Mouse (Mus musculus) hindbrain, embryonic 11.5 days (tissue): Measurements from ENCODE around the gene Plekhg5. TPM values are rescaled to one million over a fixed set of nuclear protein-coding genes. Genes with fewer than 3 reads are reported as not detected.

Experiments used
- ATAC-seq: fragments of 200-750 bp; cut with Nextera tagmentation; 2 replicates; pipeline ENCODE4 v1.8.0; 2017; ENCODE audit warnings: mild to moderate bottlenecking, moderate TSS enrichment, moderate library complexity; ENCODE audit not compliant: low FRiP score
- DNase-seq: peaks from one replicate; pipeline ENCODE4 v3.0.0-alpha.2; 2015; ENCODE audit warnings: low spot score
- H3K27ac ChIP-seq: fragments of 300-500 bp; sonication (generic); 2 replicates; pipeline ENCODE4 v1.5.1; 2014; ENCODE audit warnings: mild to moderate bottlenecking, low read depth, low read length
- H3K27me3 ChIP-seq: fragments of 300-500 bp; sonication (generic); 2 replicates; pipeline ENCODE4 v1.6.1; 2014; ENCODE audit warnings: mild to moderate bottlenecking, low read length, moderate library complexity, mixed read lengths; ENCODE audit not compliant: control insufficient read depth, insufficient read depth
- H3K36me3 ChIP-seq: fragments of 300-500 bp; sonication (generic); 2 replicates; pipeline ENCODE4 v1.6.1; 2014; ENCODE audit warnings: mild to moderate bottlenecking, low read length, moderate library complexity, mixed read lengths; ENCODE audit not compliant: control insufficient read depth, insufficient read depth
- H3K4me1 ChIP-seq: fragments of 300-500 bp; sonication (generic); replicated peaks from 2 replicates; pipeline ENCODE4 v1.6.1; 2014; ENCODE audit warnings: low read length, mixed read lengths; ENCODE audit not compliant: control insufficient read depth, insufficient read depth
- H3K4me2 ChIP-seq: fragments of 300-500 bp; sonication (generic); replicated peaks from 2 replicates; pipeline ENCODE4 v1.6.1; 2014; ENCODE audit warnings: mild to moderate bottlenecking, low read depth, low read length
- H3K4me3 ChIP-seq: fragments of 300-500 bp; sonication (generic); 2 replicates; pipeline ENCODE4 v1.5.1; 2014; ENCODE audit warnings: low read depth, low read length
- H3K9ac ChIP-seq: fragments of 300-500 bp; sonication (generic); 2 replicates; pipeline ENCODE4 v1.6.1; 2014; ENCODE audit warnings: low read depth, low read length
- H3K9me3 ChIP-seq: fragments of 300-500 bp; sonication (generic); 2 replicates; pipeline ENCODE4 v1.6.1; 2016; ENCODE audit warnings: low read length; ENCODE audit not compliant: control insufficient read depth
- WGBS: fragments of 180-500 bp; shearing (Covaris S2); extraction: QIAGEN DNeasy Blood & Tissue Kit; methylation state at CpG from one replicate; pipeline ENCODE4 v1.1.7; 2014; 5-methylcytosine and 5-hydroxymethylcytosine counted together
- polyA plus RNA-seq: library from polyadenylated mRNA; unstranded; fragments of >200 nt; fragmentation: Nextera tagmentation; extraction: Ambion mirVana; gene quantifications from 2 replicates; pipeline ENCODE4 v1.2.1, GENCODE M21; 2014

The Plekhg5 gene
- polyA plus RNA-seq, 1 experiment from 2014 or later: 4.6 TPM

DNA sequence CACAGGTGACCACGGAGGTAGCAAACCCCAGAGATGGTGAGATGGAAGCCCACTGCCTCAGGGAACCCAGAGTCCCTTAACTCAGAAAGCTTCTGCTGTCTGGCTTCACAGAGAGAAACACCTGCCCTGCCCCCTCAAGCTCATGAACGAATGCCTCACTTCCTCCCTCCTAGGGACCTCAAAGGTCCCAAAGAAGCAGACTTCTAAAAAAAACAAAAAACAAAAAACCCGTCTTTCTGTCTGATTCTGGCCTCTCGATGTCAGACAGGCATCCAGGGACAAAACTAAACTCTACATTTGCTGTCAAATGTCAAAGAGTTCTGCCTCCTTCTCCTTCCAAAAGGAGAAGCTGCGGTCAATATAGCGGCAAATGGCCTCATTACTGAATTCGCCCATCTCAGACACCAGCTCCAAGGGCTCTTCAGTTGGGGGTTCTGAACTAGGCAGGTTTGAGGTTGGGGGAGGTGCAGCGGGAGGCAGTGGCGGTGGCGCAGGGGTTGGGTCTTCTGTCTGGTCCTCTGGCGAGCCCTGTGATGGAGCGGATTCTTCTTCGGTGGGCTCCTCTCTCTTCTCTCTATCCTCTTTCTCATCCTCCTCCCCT, 52.2 kb downstream of the Plekhg5 start:
- Histone ChIP-seq H3K36me3 (no peaks in the 10 kb centered on the region), H3K27me3 (peaks cover 99% of the 10 kb centered on the region), H3K9me3 (no peaks in the 10 kb centered on the region), H3K4me3 (no peak overlapping the region), H3K9ac (no peak overlapping the region), H3K27ac (no peak overlapping the region), H3K4me2 (no peak overlapping the region), H3K4me1 (peaks cover 19% of the 10 kb centered on the region)
- DNase-seq (no peak), ATAC-seq (no peak)
- 11% methylated on average over 13 of the region's 13 CpGs for WGBS

DNA sequence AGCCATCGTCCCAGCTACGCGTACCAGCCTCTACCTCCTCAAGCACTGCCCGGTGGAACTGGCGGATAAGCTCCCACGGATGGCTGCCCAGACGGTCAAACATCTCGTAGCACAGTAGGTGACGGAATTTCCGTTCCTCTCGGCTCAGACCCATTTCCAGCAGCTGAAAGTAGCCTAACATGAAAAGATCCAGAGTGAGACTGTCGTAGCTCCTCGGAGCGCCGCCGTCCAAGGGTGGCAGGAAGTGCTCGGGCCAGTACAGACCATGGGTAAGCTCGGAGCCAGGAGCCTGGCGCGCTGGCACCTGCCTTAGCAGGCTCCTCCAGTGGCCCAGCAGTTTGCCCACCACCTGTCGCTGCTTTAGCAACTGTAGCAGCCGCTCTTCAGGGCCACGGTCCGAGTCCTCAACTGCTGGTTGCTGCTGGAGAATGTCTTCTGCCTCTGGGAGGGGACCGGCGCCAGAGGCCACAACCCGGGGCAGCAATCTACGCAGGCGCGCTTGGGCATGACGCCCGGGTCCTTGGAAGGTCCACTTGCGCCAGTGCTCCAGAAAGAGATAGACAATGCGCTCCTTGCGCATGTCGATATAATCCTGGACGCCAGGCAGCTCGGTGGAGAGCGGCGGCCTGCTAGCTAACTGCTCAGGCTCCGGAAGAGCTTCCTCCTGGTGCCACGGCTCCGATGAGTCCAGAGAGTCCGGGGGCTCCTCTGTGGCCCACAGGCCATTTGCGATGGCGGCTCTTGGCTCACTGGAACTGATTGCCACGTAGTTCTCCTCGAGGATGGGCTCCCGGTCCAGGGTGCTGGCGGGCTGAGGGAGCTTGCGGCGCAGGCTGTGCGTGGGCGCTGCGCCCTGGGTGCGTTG, 53.1 kb downstream of the Plekhg5 start:
- peaks cover 13% of the 10 kb centered on the region for H3K4me1 ChIP-seq
- 4% methylated on average over 56 of the region's 56 CpGs for WGBS

DNA sequence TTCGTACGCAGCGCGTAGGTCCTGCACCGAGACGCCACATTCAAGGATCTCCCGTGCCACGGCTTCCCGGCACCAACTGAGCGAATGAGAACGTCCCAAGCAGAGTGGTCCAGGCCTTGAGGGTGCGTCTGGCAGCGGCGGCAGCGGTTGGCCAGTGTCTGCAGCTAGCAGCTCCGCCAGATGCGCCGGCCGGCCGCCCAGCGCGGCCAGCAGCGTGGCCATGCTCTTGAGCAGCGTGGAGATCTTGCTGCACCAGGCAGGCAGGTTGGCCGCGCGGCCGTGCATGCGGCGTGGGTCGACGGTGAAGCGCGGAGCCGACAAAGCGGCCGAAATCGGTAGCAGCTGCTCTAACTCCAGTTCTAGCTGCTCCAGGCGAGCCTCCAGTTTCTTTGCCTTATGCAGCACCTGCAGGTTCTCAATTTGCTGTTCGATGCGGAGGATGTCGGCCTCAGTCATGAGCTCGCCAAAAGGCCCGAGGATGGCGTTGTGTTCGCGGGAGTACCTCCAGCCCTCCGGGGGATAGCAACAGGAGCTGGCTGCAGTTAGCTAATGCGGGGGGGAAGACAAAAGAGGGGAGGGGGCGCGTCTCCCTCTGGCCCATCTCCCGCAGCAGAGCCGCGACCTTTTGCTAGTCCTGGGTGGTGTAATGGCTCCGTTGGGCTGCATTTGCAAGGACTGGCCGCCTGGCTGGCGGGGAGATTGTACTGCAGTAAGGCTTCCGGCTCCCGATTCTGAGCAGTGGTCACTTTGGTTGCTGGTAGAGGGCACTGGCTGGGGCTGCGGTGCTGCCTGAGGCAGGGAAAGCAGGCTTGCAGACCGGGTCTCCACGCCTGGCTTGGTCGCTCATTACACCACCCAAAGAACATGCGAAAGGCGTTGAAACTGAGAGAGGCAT, 54.0 kb downstream of the Plekhg5 start:
- Histone ChIP-seq H3K27ac (no peak overlapping the region), H3K27me3 (peaks cover 99% of the 10 kb centered on the region), H3K36me3 (no peaks in the 10 kb centered on the region), H3K4me2 (peak overlapping the region; percentile 5; the same call in 1 of the 2 replicates), H3K4me3 (peak overlapping the region; percentile 6; the same call in 1 of the 2 replicates), H3K4me1 (peaks cover 19% of the 10 kb centered on the region), H3K9ac (no peak overlapping the region), H3K9me3 (no peaks in the 10 kb centered on the region)
- WGBS: 4% methylated on average over 63 of the region's 65 CpGs
- ATAC-seq (no peak), DNase-seq (peak; percentile 55)

More for the DNA sequence above, 53.1 kb downstream of the Plekhg5 start:
- H3K27ac ChIP-seq: no peak overlapping the region
- peak overlapping the region; percentile 6; the same call in 1 of the 2 replicates for H3K4me3 ChIP-seq
- H3K4me2 ChIP-seq: peak overlapping the region; percentile 5; the same call in 1 of the 2 replicates
- H3K9ac ChIP-seq: no peak overlapping the region
- peaks cover 99% of the 10 kb centered on the region for H3K27me3 ChIP-seq
- no peaks in the 10 kb centered on the region for H3K36me3 ChIP-seq
- peak; percentile 48 for DNase-seq
- H3K9me3 ChIP-seq: no peaks in the 10 kb centered on the region
- ATAC-seq: no peak

DNA sequence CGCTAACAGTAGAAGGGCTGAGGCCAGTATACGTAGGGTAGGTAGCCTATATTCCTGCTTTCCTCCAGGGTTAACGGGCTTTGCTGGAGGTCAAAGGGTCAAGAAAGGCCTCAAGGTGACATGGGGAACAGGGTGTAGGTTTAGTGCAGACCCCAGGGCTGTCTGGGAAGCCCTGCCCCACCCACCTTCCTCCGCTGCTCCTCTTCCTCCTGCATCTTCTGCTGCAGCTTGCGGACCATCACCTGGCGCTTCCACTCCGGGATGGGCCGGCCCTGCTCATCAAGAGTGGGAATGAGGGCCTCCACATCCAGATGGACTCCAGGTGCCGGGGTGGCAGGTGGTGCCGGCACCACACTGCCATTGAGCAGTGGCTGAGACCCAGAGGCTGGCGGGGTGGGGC, 55.6 kb downstream of the Plekhg5 start:
- Histone ChIP-seq H3K4me1 (peaks cover 25% of the 10 kb centered on the region), H3K4me3 (no peak overlapping the region), H3K9me3 (no peaks in the 10 kb centered on the region), H3K27ac (no peak overlapping the region), H3K9ac (no peak overlapping the region), H3K27me3 (peaks cover 100% of the 10 kb centered on the region), H3K36me3 (no peaks in the 10 kb centered on the region), H3K4me2 (no peak overlapping the region)
- no peak for ATAC-seq
- no peak for DNase-seq
- 79% methylated on average over 11 of the region's 11 CpGs for WGBS

DNA sequence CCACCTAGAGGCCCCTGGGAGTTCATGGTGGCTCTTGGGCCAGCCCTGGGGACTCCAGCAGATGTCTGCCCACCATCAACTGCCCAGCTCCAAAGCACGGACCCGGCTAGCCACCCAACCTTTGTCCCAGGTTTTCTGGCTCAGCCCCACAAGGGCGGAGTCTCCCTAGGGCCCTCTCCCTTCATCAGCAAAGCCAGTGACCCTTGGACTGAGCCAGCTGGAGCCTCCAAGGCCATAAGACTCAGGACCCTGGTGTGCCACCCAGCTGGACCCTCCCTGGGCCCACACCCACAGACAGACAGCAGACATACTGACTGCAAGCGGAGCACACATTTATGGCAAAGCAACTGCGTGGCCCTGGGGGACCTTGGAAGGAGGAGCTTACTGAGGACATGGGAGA, 56.5 kb downstream of the Plekhg5 start:
- Histone ChIP-seq H3K27me3 (peaks cover 100% of the 10 kb centered on the region), H3K4me1 (peaks cover 25% of the 10 kb centered on the region), H3K9ac (no peak overlapping the region)

GRCm38 (mm10) chr4:152129395-152129930, 57.2 kb downstream of the Plekhg5 start:
- ATAC-seq: no peak

More for the DNA sequence above, 56.5 kb downstream of the Plekhg5 start:
- Histone ChIP-seq H3K36me3 (no peaks in the 10 kb centered on the region), H3K27ac (no peak overlapping the region), H3K4me2 (no peak overlapping the region), H3K9me3 (no peaks in the 10 kb centered on the region), H3K4me3 (no peak overlapping the region)
- WGBS: 56% methylated on average over 5 of the region's 5 CpGs
- no peak for ATAC-seq
- no peak for DNase-seq

DNA sequence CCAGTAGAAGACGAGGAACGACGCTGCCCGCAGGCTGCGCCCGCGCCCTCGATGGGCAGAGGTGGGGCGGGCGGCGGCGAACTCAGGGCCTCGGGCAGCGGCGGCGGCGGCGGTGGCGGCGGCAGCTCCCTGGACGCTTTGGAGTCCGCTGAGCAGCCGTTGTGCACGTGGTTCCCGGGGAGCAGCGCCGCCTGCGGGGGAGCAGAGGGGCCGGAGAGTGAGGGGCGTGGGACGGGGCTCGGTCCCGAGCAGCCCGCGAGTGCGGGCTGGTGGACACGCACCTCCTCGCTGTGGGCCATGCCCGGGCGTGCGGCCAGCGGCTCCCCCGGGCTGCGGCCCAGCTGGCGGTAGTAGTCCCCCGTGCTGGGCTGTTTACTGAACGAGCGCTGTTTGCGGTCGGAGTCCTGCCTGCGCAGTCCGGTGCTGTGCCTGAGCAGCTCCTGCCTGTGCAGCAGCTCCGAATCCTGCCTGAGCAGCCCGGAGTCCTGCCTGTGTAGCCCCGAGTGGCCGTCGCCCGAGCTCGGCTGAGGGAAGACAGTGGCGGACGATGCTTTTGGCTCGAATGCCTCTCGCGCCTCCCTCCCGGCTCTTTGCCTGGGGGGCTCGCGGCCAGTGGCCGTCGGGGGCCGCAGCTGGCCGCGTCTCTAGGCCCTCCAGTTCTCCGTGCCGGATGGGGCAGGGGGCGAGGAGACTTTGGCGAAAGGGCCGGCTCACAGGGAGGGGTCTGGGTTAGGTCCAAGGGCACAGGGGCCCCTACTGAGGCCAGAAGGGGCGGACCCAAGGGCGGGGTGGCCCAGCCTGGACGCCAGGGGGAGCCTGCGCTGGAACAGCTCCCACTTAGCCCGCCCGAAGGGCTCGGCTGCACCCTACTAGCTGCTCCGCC, 58.7 kb downstream of the Plekhg5 start:
- H3K9ac ChIP-seq: 0 out of 2 replicates have a peak overlapping the region, but pooled peaks have one; percentile 1
- no peaks in the 10 kb centered on the region for H3K36me3 ChIP-seq
- peak; percentile 59 for ATAC-seq
- peak overlapping the region; percentile 49 for H3K4me2 ChIP-seq
- peak; percentile 68 for DNase-seq
- peaks cover 25% of the 10 kb centered on the region for H3K4me1 ChIP-seq
- 1% methylated on average over 78 of the region's 85 CpGs for WGBS
- no peak overlapping the region for H3K27ac ChIP-seq
- peak overlapping the region; percentile 24 for H3K4me3 ChIP-seq
- H3K9me3 ChIP-seq: no peaks in the 10 kb centered on the region
- H3K27me3 ChIP-seq: peaks cover 85% of the 10 kb centered on the region

More at GRCm38 (mm10) chr4:152129395-152129930, 57.2 kb downstream of the Plekhg5 start:
- WGBS: 19% methylated on average over 13 of the region's 13 CpGs
- Histone ChIP-seq H3K4me1 (peaks cover 25% of the 10 kb centered on the region), H3K4me3 (no peak overlapping the region), H3K9ac (no peak overlapping the region), H3K4me2 (no peak overlapping the region), H3K36me3 (no peaks in the 10 kb centered on the region), H3K27me3 (peaks cover 100% of the 10 kb centered on the region), H3K9me3 (no peaks in the 10 kb centered on the region), H3K27ac (no peak overlapping the region)
- DNase-seq: no peak
